Mouse (Mus musculus): ENCODE data around the gene Hspa1l. TPM values are rescaled to one million over a fixed set of nuclear protein-coding genes. Genes with fewer than 3 reads are reported as not detected.
A peak's percentile ranks its signal among the peaks of the same experiment; 100 is the strongest.

The Hspa1l gene
- polyA plus RNA-seq, 1 experiment, result 0.28 TPM

GRCm38 (mm10) chr17:35017706-35018030 lies 45.2 kb downstream of the Hspa1l start:
- Histone ChIP-seq H3K4me3 (ENCODE audit: control insufficient read depth, insufficient read depth, low read length) (no peak overlapping the region), H3K36me3 (ENCODE audit: control insufficient read depth, insufficient read depth, low read length) (peaks cover 14% of the 10 kb centered on the region), H3K27ac (ENCODE audit: control insufficient read depth, insufficient read depth, low read length) (no peak overlapping the region), H3K27me3 (ENCODE audit: control insufficient read depth, insufficient read depth, low read length) (no peaks in the 10 kb centered on the region), H3K4me1 (replicated peaks; ENCODE audit: control insufficient read depth, insufficient read depth, low read length) (peaks cover 17% of the 10 kb centered on the region)
- TF ChIP-seq CTCF (IDR thresholded peaks at IDR 0.05; ENCODE audit: borderline replicate concordance, control insufficient read depth, extremely low read depth, insufficient read depth, low read length, poor library complexity) (no peak), POLR2A (IDR thresholded peaks at IDR 0.05; ENCODE audit: control insufficient read depth, extremely low read depth, insufficient read depth, low read length, poor library complexity) (no peak)
- WGBS, result 77% methylated on average over 14 of the region's 14 CpGs
- no peak for DNase-seq

- Histone ChIP-seq H3K27me3 (ENCODE audit: control insufficient read depth, insufficient read depth, low read length) (no peaks in the 10 kb centered on the region), H3K36me3 (ENCODE audit: control insufficient read depth, insufficient read depth, low read length) (peaks cover 12% of the 10 kb centered on the region), H3K4me1 (replicated peaks; ENCODE audit: control insufficient read depth, insufficient read depth, low read length) (peaks cover 17% of the 10 kb centered on the region), H3K27ac (ENCODE audit: control insufficient read depth, insufficient read depth, low read length) (no peak overlapping the region), H3K4me3 (ENCODE audit: control insufficient read depth, insufficient read depth, low read length) (no peak overlapping the region)
- DNase-seq, result no peak
- no peak for TF ChIP-seq POLR2A (IDR thresholded peaks at IDR 0.05; ENCODE audit: control insufficient read depth, extremely low read depth, insufficient read depth, low read length, poor library complexity)
- TF ChIP-seq CTCF (IDR thresholded peaks at IDR 0.05; ENCODE audit: borderline replicate concordance, control insufficient read depth, extremely low read depth, insufficient read depth, low read length, poor library complexity), result no peak
- WGBS, result 93% methylated on average over 3 of the region's 3 CpGs
Observed at GRCm38 (mm10) chr17:35018171-35018570, 45.7 kb downstream of the Hspa1l start.

GRCm38 (mm10) chr17:35019894-35020293 lies 47.4 kb downstream of the Hspa1l start:
- no peak overlapping the region for H3K4me3 ChIP-seq (ENCODE audit: control insufficient read depth, insufficient read depth, low read length)
- DNase-seq, result no peak
- H3K27ac ChIP-seq (ENCODE audit: control insufficient read depth, insufficient read depth, low read length), result no peak overlapping the region
- 95% methylated on average over 11 of the region's 11 CpGs for WGBS
- no peaks in the 10 kb centered on the region; the same call in 1 of the 2 replicates for H3K36me3 ChIP-seq (ENCODE audit: control insufficient read depth, insufficient read depth, low read length)
- H3K4me1 ChIP-seq (replicated peaks; ENCODE audit: control insufficient read depth, insufficient read depth, low read length), result peaks cover 17% of the 10 kb centered on the region
- no peaks in the 10 kb centered on the region for H3K27me3 ChIP-seq (ENCODE audit: control insufficient read depth, insufficient read depth, low read length)
- TF ChIP-seq CTCF (IDR thresholded peaks at IDR 0.05; ENCODE audit: borderline replicate concordance, control insufficient read depth, extremely low read depth, insufficient read depth, low read length, poor library complexity) (no peak), POLR2A (IDR thresholded peaks at IDR 0.05; ENCODE audit: control insufficient read depth, extremely low read depth, insufficient read depth, low read length, poor library complexity) (no peak)

- Histone ChIP-seq H3K36me3 (ENCODE audit: control insufficient read depth, insufficient read depth, low read length) (no peaks in the 10 kb centered on the region; the same call in 1 of the 2 replicates), H3K27me3 (ENCODE audit: control insufficient read depth, insufficient read depth, low read length) (no peaks in the 10 kb centered on the region), H3K4me3 (ENCODE audit: control insufficient read depth, insufficient read depth, low read length) (no peak overlapping the region), H3K4me1 (replicated peaks; ENCODE audit: control insufficient read depth, insufficient read depth, low read length) (peaks cover 17% of the 10 kb centered on the region), H3K27ac (ENCODE audit: control insufficient read depth, insufficient read depth, low read length) (no peak overlapping the region)
- WGBS, result 97% methylated on average over 8 of the region's 8 CpGs
- TF ChIP-seq POLR2A (IDR thresholded peaks at IDR 0.05; ENCODE audit: control insufficient read depth, extremely low read depth, insufficient read depth, low read length, poor library complexity) (no peak), CTCF (IDR thresholded peaks at IDR 0.05; ENCODE audit: borderline replicate concordance, control insufficient read depth, extremely low read depth, insufficient read depth, low read length, poor library complexity) (no peak)
- no peak for DNase-seq
Observed at GRCm38 (mm10) chr17:35020551-35020950, 48.0 kb downstream of the Hspa1l start.

GRCm38 (mm10) chr17:35021163-35021808 lies 48.8 kb downstream of the Hspa1l start:
- peaks cover 18% of the 10 kb centered on the region for H3K4me1 ChIP-seq (replicated peaks; ENCODE audit: control insufficient read depth, insufficient read depth, low read length)
- H3K4me3 ChIP-seq (ENCODE audit: control insufficient read depth, insufficient read depth, low read length), result no peak overlapping the region
- H3K36me3 ChIP-seq (ENCODE audit: control insufficient read depth, insufficient read depth, low read length), result no peaks in the 10 kb centered on the region
- TF ChIP-seq CTCF (IDR thresholded peaks at IDR 0.05; ENCODE audit: borderline replicate concordance, control insufficient read depth, extremely low read depth, insufficient read depth, low read length, poor library complexity) (peak; percentile 98), POLR2A (IDR thresholded peaks at IDR 0.05; ENCODE audit: control insufficient read depth, extremely low read depth, insufficient read depth, low read length, poor library complexity) (no peak)
- DNase-seq, result peak; percentile 94
- WGBS, result 31% methylated on average over 17 of the region's 17 CpGs
- H3K27ac ChIP-seq (ENCODE audit: control insufficient read depth, insufficient read depth, low read length), result no peak overlapping the region
- H3K27me3 ChIP-seq (ENCODE audit: control insufficient read depth, insufficient read depth, low read length), result no peaks in the 10 kb centered on the region

- Histone ChIP-seq H3K4me3 (ENCODE audit: control insufficient read depth, insufficient read depth, low read length) (no peak overlapping the region), H3K36me3 (ENCODE audit: control insufficient read depth, insufficient read depth, low read length) (no peaks in the 10 kb centered on the region), H3K4me1 (replicated peaks; ENCODE audit: control insufficient read depth, insufficient read depth, low read length) (peaks cover 14% of the 10 kb centered on the region), H3K27ac (ENCODE audit: control insufficient read depth, insufficient read depth, low read length) (no peak overlapping the region), H3K27me3 (ENCODE audit: control insufficient read depth, insufficient read depth, low read length) (no peaks in the 10 kb centered on the region)
- no peak for DNase-seq
- TF ChIP-seq POLR2A (IDR thresholded peaks at IDR 0.05; ENCODE audit: control insufficient read depth, extremely low read depth, insufficient read depth, low read length, poor library complexity) (no peak), CTCF (IDR thresholded peaks at IDR 0.05; ENCODE audit: borderline replicate concordance, control insufficient read depth, extremely low read depth, insufficient read depth, low read length, poor library complexity) (no peak)
- WGBS, result 82% methylated on average over 6 of the region's 6 CpGs
Observed at GRCm38 (mm10) chr17:35021842-35022477, 49.5 kb downstream of the Hspa1l start.
